ENCODE assay signal across 28 mouse cellular contexts in genomic region chr12:117347135-117347534, GRCm38 (mm10).
DNase-seq lines count a peak whose midpoint lies in the region; ATAC-seq and TF ChIP-seq lines count a peak whose summit lies in the region.
"Had no signal": no experiment of that assay in that cellular context is flagged by ENCODE, and none has a peak within 500 bp of the region (broad histone marks: within the 10 kb centered on the region; RNA-seq: fewer than 3 reads in every experiment).

No protein-coding gene starts in this region.

- no peak overlapping the region for H3K4me2 ChIP-seq in forebrain, embryonic 15.5 days (replicated peaks)
- no peak overlapping the region for H3K4me2 ChIP-seq in forebrain, embryonic 12.5 days
- H3K4me2 ChIP-seq in intestine, postnatal 0 days (replicated peaks; ENCODE audit: low read depth), result no peak overlapping the region
- H3K4me2 ChIP-seq in intestine, embryonic 16.5 days (ENCODE audit: low read depth, low read length), result no peak overlapping the region
- no peak overlapping the region for H3K4me2 ChIP-seq in midbrain, embryonic 14.5 days (ENCODE audit: low read length)
- H3K4me2 ChIP-seq: embryonic facial prominence, embryonic 13.5 days; heart, embryonic 11.5 days; limb, embryonic 15.5 days had no signal

- 0 out of 2 replicates have a peak, but pooled peaks cover 4% of the 10 kb centered on the region for H3K27me3 ChIP-seq in forebrain, embryonic 15.5 days
- peaks cover 11% of the 10 kb centered on the region; the same call in 1 of the 2 replicates for H3K27me3 ChIP-seq in forebrain, embryonic 12.5 days
- H3K27me3 ChIP-seq in intestine, postnatal 0 days (replicated peaks; ENCODE audit: control insufficient read depth, insufficient read depth, low read length), result no peaks in the 10 kb centered on the region
- no peaks in the 10 kb centered on the region for H3K27me3 ChIP-seq in intestine, embryonic 16.5 days (replicated peaks; ENCODE audit: control insufficient read depth, insufficient read depth, low read length)
- no peaks in the 10 kb centered on the region for H3K27me3 ChIP-seq in midbrain, embryonic 10.5 days (ENCODE audit: low read depth, poor library complexity, severe bottlenecking)
- no peaks in the 10 kb centered on the region for H3K27me3 ChIP-seq in midbrain, embryonic 14.5 days (ENCODE audit: control insufficient read depth, insufficient read depth, low read length)
- H3K27me3 ChIP-seq: limb, embryonic 15.5 days; Patski had no signal

- H3K4me3 ChIP-seq in forebrain, embryonic 15.5 days, result no peak overlapping the region
- H3K4me3 ChIP-seq in forebrain, embryonic 12.5 days (replicated peaks), result no peak overlapping the region
- no peak overlapping the region for H3K4me3 ChIP-seq in intestine, postnatal 0 days (ENCODE audit: low read depth, low read length)
- no peak overlapping the region for H3K4me3 ChIP-seq in intestine, embryonic 16.5 days (ENCODE audit: low read length)
- no peak overlapping the region for H3K4me3 ChIP-seq in midbrain, embryonic 10.5 days
- no peak overlapping the region for H3K4me3 ChIP-seq in midbrain, embryonic 14.5 days (replicated peaks; ENCODE audit: low read depth, low read length)
- H3K4me3 ChIP-seq: embryonic facial prominence, embryonic 13.5 days; erythroblast, embryonic 14.5 days; left cerebral cortex, adult 2 months; limb, embryonic 15.5 days had no signal

- peak; percentile 28 for DNase-seq in midbrain, embryonic 10.5 days (ENCODE audit: low spot score)
- DNase-seq in midbrain, embryonic 14.5 days, result no peak
- DNase-seq in spleen, postnatal 4 days (ENCODE audit: low spot score in 2 of 2), result no peak
- no peak for DNase-seq in layer of hippocampus, adult 9-11 months
- DNase-seq: adrenal gland, postnatal 36 days; B cell, adult 2 months; cerebellum, adult 9-10 months; gastrocnemius, postnatal 10 days; heart, adult 11 months; heart, postnatal 10 days; kidney, adult 18-20 months; kidney, postnatal 4 days; left cerebral cortex, postnatal 4 days; right cerebral cortex, postnatal 14 days had no signal

- H3K9ac ChIP-seq in forebrain, embryonic 15.5 days (replicated peaks), result no peak overlapping the region
- H3K9ac ChIP-seq in forebrain, embryonic 12.5 days, result no peak overlapping the region
- H3K9ac ChIP-seq in intestine, postnatal 0 days (ENCODE audit: low read depth, low read length), result no peak overlapping the region
- H3K9ac ChIP-seq in intestine, embryonic 16.5 days (ENCODE audit: low read depth, low read length), result no peak overlapping the region
- no peak overlapping the region for H3K9ac ChIP-seq in midbrain, embryonic 14.5 days (replicated peaks; ENCODE audit: low read length)
- H3K9ac ChIP-seq: embryonic facial prominence, embryonic 13.5 days; limb, embryonic 15.5 days; liver, embryonic 14.5 days had no signal

- WGBS in forebrain, embryonic 15.5 days, result 62% methylated on average over 3 of the region's 3 CpGs
- 50% methylated on average over 3 of the region's 3 CpGs for WGBS in forebrain, embryonic 12.5 days
- 62% methylated on average over 3 of the region's 3 CpGs for WGBS in intestine, postnatal 0 days
- WGBS in intestine, embryonic 16.5 days, result 46% methylated on average over 3 of the region's 3 CpGs
- 47% methylated on average over 3 of the region's 3 CpGs for WGBS in midbrain, embryonic 10.5 days
- 53% methylated on average over 3 of the region's 3 CpGs for WGBS in midbrain, embryonic 14.5 days

- peak; percentile 9; the same call in 1 of the 2 replicates for TF ChIP-seq CTCF in intestine, postnatal 0 days (IDR thresholded peaks at IDR 0.05; ENCODE audit: low read depth)

- peak overlapping the region; percentile 53; the same call in 1 of the 2 replicates for H3K27ac ChIP-seq in forebrain, embryonic 15.5 days (replicated peaks)
- H3K27ac ChIP-seq in forebrain, embryonic 12.5 days, result no peak overlapping the region
- H3K27ac ChIP-seq in intestine, postnatal 0 days (ENCODE audit: low read depth, low read length), result no peak overlapping the region
- H3K27ac ChIP-seq in intestine, embryonic 16.5 days (ENCODE audit: low read length), result no peak overlapping the region
- peak overlapping the region; percentile 96 for H3K27ac ChIP-seq in midbrain, embryonic 10.5 days (replicated peaks)
- peak overlapping the region; percentile 97 for H3K27ac ChIP-seq in midbrain, embryonic 14.5 days (replicated peaks; ENCODE audit: low read depth, low read length)
- H3K27ac ChIP-seq: embryonic facial prominence, embryonic 13.5 days; left cerebral cortex, adult 2 months; limb, embryonic 15.5 days; liver, embryonic 14.5 days; macrophage had no signal

- no peak for ATAC-seq in forebrain, embryonic 15.5 days (replicated peaks)
- no peak for ATAC-seq in forebrain, embryonic 12.5 days (ENCODE audit: low FRiP score)
- ATAC-seq in intestine, postnatal 0 days, result no peak
- no peak for ATAC-seq in intestine, embryonic 16.5 days
- no peak for ATAC-seq in midbrain, embryonic 14.5 days (ENCODE audit: low FRiP score, low TSS enrichment)
- ATAC-seq: lung, postnatal 0 days; Patski had no signal

- H3K9me3 ChIP-seq in forebrain, embryonic 15.5 days, result no peaks in the 10 kb centered on the region
- H3K9me3 ChIP-seq in forebrain, embryonic 12.5 days, result no peaks in the 10 kb centered on the region
- no peaks in the 10 kb centered on the region for H3K9me3 ChIP-seq in intestine, postnatal 0 days (ENCODE audit: control insufficient read depth)
- H3K9me3 ChIP-seq in intestine, embryonic 16.5 days (ENCODE audit: control insufficient read depth, low read length), result no peaks in the 10 kb centered on the region
- no peaks in the 10 kb centered on the region for H3K9me3 ChIP-seq in midbrain, embryonic 10.5 days (replicated peaks)
- no peaks in the 10 kb centered on the region for H3K9me3 ChIP-seq in midbrain, embryonic 14.5 days (ENCODE audit: control insufficient read depth, low read length)
- H3K9me3 ChIP-seq: embryonic facial prominence, embryonic 13.5 days; limb, embryonic 15.5 days had no signal

- H3K4me1 ChIP-seq in forebrain, embryonic 15.5 days, result peaks cover 40% of the 10 kb centered on the region
- peaks cover 58% of the 10 kb centered on the region for H3K4me1 ChIP-seq in forebrain, embryonic 12.5 days
- no peaks in the 10 kb centered on the region for H3K4me1 ChIP-seq in intestine, postnatal 0 days (replicated peaks; ENCODE audit: control insufficient read depth, insufficient read depth, low read length)
- no peaks in the 10 kb centered on the region; the same call in 1 of the 2 replicates for H3K4me1 ChIP-seq in intestine, embryonic 16.5 days (ENCODE audit: control insufficient read depth, insufficient read depth, low read length)
- H3K4me1 ChIP-seq in midbrain, embryonic 10.5 days, result peaks cover 100% of the 10 kb centered on the region
- H3K4me1 ChIP-seq in midbrain, embryonic 14.5 days (ENCODE audit: control insufficient read depth, insufficient read depth, low read length), result peaks cover 45% of the 10 kb centered on the region

- no peaks in the 10 kb centered on the region for H3K36me3 ChIP-seq in forebrain, embryonic 15.5 days
- H3K36me3 ChIP-seq in forebrain, embryonic 12.5 days (replicated peaks), result no peaks in the 10 kb centered on the region
- H3K36me3 ChIP-seq in intestine, postnatal 0 days (ENCODE audit: control insufficient read depth, insufficient read depth), result no peaks in the 10 kb centered on the region
- H3K36me3 ChIP-seq in intestine, embryonic 16.5 days (ENCODE audit: control insufficient read depth, insufficient read depth, low read length), result no peaks in the 10 kb centered on the region
- H3K36me3 ChIP-seq in midbrain, embryonic 10.5 days, result no peaks in the 10 kb centered on the region
- H3K36me3 ChIP-seq in midbrain, embryonic 14.5 days (ENCODE audit: control insufficient read depth, insufficient read depth, low read length), result no peaks in the 10 kb centered on the region
- H3K36me3 ChIP-seq: embryonic facial prominence, embryonic 13.5 days; G1E; limb, embryonic 15.5 days had no signal

Comparison
In these comparisons a context has a peak if more than half of its experiments do, and no peak if none do; other contexts are left out.
1. H3K27ac ChIP-seq: peak in forebrain, embryonic 15.5 days (single experiment), midbrain, embryonic 10.5 days (single experiment) and midbrain, embryonic 14.5 days (single experiment); none in forebrain, embryonic 12.5 days (single experiment), intestine, postnatal 0 days (single experiment) and intestine, embryonic 16.5 days (single experiment).